Mouse (Mus musculus): ENCODE results near the gene Hoxd1. TPM values are rescaled to one million over a fixed set of nuclear protein-coding genes. Genes with fewer than 3 reads are reported as not detected.

Hoxd1 gene
- polyA plus RNA-seq, 1 experiment from 2014 or later, result not detected

DNA sequence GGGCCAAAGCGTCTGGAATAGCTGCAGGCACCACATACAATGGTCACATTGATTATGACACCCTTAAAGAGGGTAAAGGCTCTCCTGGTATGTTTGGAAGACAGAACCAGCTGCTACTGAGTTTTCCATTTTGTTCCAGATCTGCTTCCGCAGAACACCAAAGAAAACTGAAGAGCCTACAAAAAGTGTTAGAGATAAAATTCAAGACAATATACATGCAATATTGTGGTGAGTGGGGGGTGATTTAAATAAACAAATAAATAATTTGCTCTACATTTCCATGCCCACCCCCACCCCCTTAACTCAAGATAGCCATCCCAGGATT lies 23.3 kb upstream of the Hoxd1 start:
- H3K36me3 ChIP-seq (ENCODE audit: control insufficient read depth, insufficient read depth, low read length), result no peaks in the 10 kb centered on the region
- TF ChIP-seq CTCF (IDR thresholded peaks at IDR 0.05; ENCODE audit: low read depth) (no peak), EP300 (optimal IDR thresholded peaks at IDR 0.05) (no peak)
- H3K27ac ChIP-seq (replicated peaks), result no peak overlapping the region
- no peak overlapping the region for H3K4me3 ChIP-seq (ENCODE audit: low read depth, low read length)
- DNase-seq (ENCODE audit: low spot score), result no peak
- ATAC-seq (ENCODE audit: low FRiP score, low TSS enrichment), result no peak
- H3K9me3 ChIP-seq (ENCODE audit: control insufficient read depth, low read length), result no peaks in the 10 kb centered on the region
- no peak overlapping the region for H3K4me2 ChIP-seq (replicated peaks; ENCODE audit: low read depth)
- peaks cover 34% of the 10 kb centered on the region for H3K27me3 ChIP-seq (ENCODE audit: control insufficient read depth, insufficient read depth, low read length)
- no peaks in the 10 kb centered on the region for H3K4me1 ChIP-seq (replicated peaks; ENCODE audit: control insufficient read depth, insufficient read depth)
- H3K9ac ChIP-seq (ENCODE audit: low read length), result no peak overlapping the region
- WGBS, result 17% methylated on average over 2 of the region's 2 CpGs

DNA sequence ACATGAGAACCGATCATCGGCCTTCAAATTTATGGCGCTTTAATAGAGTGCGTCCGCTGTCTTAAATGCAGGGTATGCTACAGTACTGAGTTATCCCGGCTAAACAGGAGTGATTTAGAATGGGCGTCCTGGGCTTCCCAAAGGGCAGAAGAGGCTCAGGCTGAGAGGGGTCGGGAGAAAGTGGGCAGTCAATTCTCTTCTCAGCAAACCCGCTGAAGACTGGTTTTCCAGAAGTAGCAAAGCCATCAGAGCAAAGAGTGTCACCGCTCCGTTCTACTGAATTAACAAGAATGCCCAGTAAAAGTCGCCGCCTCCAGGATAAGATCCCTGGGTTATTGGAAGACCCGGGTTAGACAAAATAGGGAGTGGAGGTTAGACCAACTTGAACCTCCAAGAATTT lies 22.9 kb upstream of the Hoxd1 start:
- H3K27me3 ChIP-seq (ENCODE audit: control insufficient read depth, insufficient read depth, low read length), result peaks cover 32% of the 10 kb centered on the region
- no peaks in the 10 kb centered on the region for H3K36me3 ChIP-seq (ENCODE audit: control insufficient read depth, insufficient read depth, low read length)
- no peak overlapping the region for H3K4me3 ChIP-seq (ENCODE audit: low read depth, low read length)
- WGBS, result 10% methylated on average over 14 of the region's 14 CpGs
- DNase-seq (ENCODE audit: low spot score) (no peak), ATAC-seq (ENCODE audit: low FRiP score, low TSS enrichment) (no peak)
- H3K27ac ChIP-seq (replicated peaks), result no peak overlapping the region
- TF ChIP-seq CTCF (IDR thresholded peaks at IDR 0.05; ENCODE audit: low read depth), result no peak
- TF ChIP-seq EP300 (optimal IDR thresholded peaks at IDR 0.05), result no peak
- no peaks in the 10 kb centered on the region for H3K4me1 ChIP-seq (replicated peaks; ENCODE audit: control insufficient read depth, insufficient read depth)
- no peak overlapping the region for H3K4me2 ChIP-seq (replicated peaks; ENCODE audit: low read depth)
- no peak overlapping the region for H3K9ac ChIP-seq (ENCODE audit: low read length)
- no peaks in the 10 kb centered on the region for H3K9me3 ChIP-seq (ENCODE audit: control insufficient read depth, low read length)

DNA sequence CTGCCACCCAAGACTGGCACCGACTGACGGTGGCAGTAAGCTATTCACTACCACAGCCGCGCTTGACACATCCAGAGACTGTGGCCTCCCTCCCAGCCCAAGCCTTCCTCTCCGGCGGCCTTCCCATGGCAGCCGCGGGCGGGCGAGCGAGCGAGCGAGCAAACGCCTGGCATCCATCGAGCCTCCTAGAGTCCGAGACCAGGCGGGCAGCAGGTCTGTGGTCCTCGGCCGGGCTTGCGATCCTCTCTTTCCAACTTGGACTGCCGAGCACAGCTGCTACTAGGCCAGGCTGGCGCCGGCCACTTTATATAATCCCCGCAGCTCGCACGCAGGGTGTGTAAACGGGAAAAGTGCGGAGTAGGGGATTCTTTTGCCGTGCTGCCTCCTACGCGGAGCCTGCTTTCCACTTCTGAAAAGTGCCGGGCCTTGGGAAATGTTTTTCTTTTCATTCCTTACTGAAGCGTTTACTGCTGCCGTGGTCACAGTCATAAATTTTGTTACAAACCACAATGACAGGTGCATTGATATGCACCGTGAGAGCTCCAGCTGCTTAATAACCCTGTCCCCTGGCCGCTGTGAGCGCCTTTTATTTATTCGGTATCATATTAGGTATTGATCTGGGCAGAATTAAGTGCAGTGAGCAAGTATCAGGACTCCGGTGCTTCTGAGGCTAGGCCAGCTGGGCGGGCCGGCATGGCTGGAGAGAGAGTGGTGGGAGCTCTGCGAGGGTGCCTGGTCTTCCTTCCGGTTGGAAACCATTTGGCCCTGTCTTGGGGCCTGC lies 22.3 kb upstream of the Hoxd1 start:
- TF ChIP-seq CTCF (IDR thresholded peaks at IDR 0.05; ENCODE audit: low read depth), result no peak
- no peak for TF ChIP-seq EP300 (optimal IDR thresholded peaks at IDR 0.05)
- Histone ChIP-seq H3K9me3 (ENCODE audit: control insufficient read depth, low read length) (no peaks in the 10 kb centered on the region), H3K36me3 (ENCODE audit: control insufficient read depth, insufficient read depth, low read length) (no peaks in the 10 kb centered on the region), H3K4me1 (replicated peaks; ENCODE audit: control insufficient read depth, insufficient read depth) (no peaks in the 10 kb centered on the region), H3K9ac (ENCODE audit: low read length) (no peak overlapping the region), H3K4me3 (ENCODE audit: low read depth, low read length) (no peak overlapping the region), H3K27ac (replicated peaks) (no peak overlapping the region), H3K27me3 (ENCODE audit: control insufficient read depth, insufficient read depth, low read length) (peaks cover 29% of the 10 kb centered on the region), H3K4me2 (replicated peaks; ENCODE audit: low read depth) (no peak overlapping the region)
- ATAC-seq (ENCODE audit: low FRiP score, low TSS enrichment) (no peak), DNase-seq (ENCODE audit: low spot score) (no peak)
- WGBS, result 4% methylated on average over 43 of the region's 43 CpGs

- ATAC-seq (ENCODE audit: low FRiP score, low TSS enrichment) (no peak), DNase-seq (ENCODE audit: low spot score) (no peak)
- Histone ChIP-seq H3K27me3 (ENCODE audit: control insufficient read depth, insufficient read depth, low read length) (peaks cover 36% of the 10 kb centered on the region), H3K9me3 (ENCODE audit: control insufficient read depth, low read length) (no peaks in the 10 kb centered on the region), H3K4me2 (replicated peaks; ENCODE audit: low read depth) (no peak overlapping the region), H3K36me3 (ENCODE audit: control insufficient read depth, insufficient read depth, low read length) (no peaks in the 10 kb centered on the region), H3K4me1 (replicated peaks; ENCODE audit: control insufficient read depth, insufficient read depth) (no peaks in the 10 kb centered on the region), H3K9ac (ENCODE audit: low read length) (no peak overlapping the region), H3K27ac (replicated peaks) (no peak overlapping the region), H3K4me3 (ENCODE audit: low read depth, low read length) (no peak overlapping the region)
- TF ChIP-seq CTCF (IDR thresholded peaks at IDR 0.05; ENCODE audit: low read depth) (no peak), EP300 (optimal IDR thresholded peaks at IDR 0.05) (no peak)
- 47% methylated on average over 2 of the region's 3 CpGs for WGBS
Observed at GRCm38 (mm10) chr2:74741252-74741978, 21.4 kb upstream of the Hoxd1 start.

- Histone ChIP-seq H3K9me3 (ENCODE audit: control insufficient read depth, low read length) (no peaks in the 10 kb centered on the region), H3K27ac (replicated peaks) (no peak overlapping the region), H3K4me1 (replicated peaks; ENCODE audit: control insufficient read depth, insufficient read depth) (no peaks in the 10 kb centered on the region), H3K36me3 (ENCODE audit: control insufficient read depth, insufficient read depth, low read length) (no peaks in the 10 kb centered on the region), H3K27me3 (ENCODE audit: control insufficient read depth, insufficient read depth, low read length) (peaks cover 38% of the 10 kb centered on the region), H3K9ac (ENCODE audit: low read length) (no peak overlapping the region), H3K4me2 (replicated peaks; ENCODE audit: low read depth) (no peak overlapping the region), H3K4me3 (ENCODE audit: low read depth, low read length) (no peak overlapping the region)
- DNase-seq (ENCODE audit: low spot score) (no peak), ATAC-seq (ENCODE audit: low FRiP score, low TSS enrichment) (no peak)
- TF ChIP-seq CTCF (IDR thresholded peaks at IDR 0.05; ENCODE audit: low read depth), result no peak
- no peak for TF ChIP-seq EP300 (optimal IDR thresholded peaks at IDR 0.05)
Observed at GRCm38 (mm10) chr2:74741979-74742277, 20.9 kb upstream of the Hoxd1 start.
